Mouse (Mus musculus): ENCODE results near the gene Pappa2.

Pappa2 gene

GRCm38 (mm10) chr1:158910661-158911060 lies 69.6 kb downstream of the Pappa2 start:
- DNase-seq (ENCODE audit: low read depth, low spot score), result no peak

GRCm38 (mm10) chr1:158897339-158897738 lies 83.0 kb downstream of the Pappa2 start:
- DNase-seq (ENCODE audit: low read depth, low spot score), result no peak

- DNase-seq (ENCODE audit: low read depth, low spot score), result no peak
These were observed 85.8 kb downstream of the Pappa2 start for GRCm38 (mm10) chr1:158894441-158894840.

GRCm38 (mm10) chr1:158875487-158875886 lies 104.8 kb downstream of the Pappa2 start:
- no peak for DNase-seq (ENCODE audit: low read depth, low spot score)

GRCm38 (mm10) chr1:158874552-158875077 lies 105.7 kb downstream of the Pappa2 start:
- no peak for DNase-seq (ENCODE audit: low read depth, low spot score)

GRCm38 (mm10) chr1:158873631-158874030 lies 106.7 kb downstream of the Pappa2 start:
- no peak for DNase-seq (ENCODE audit: low read depth, low spot score)

GRCm38 (mm10) chr1:158871401-158871800 lies 108.9 kb downstream of the Pappa2 start:
- no peak for DNase-seq (ENCODE audit: low read depth, low spot score)

- DNase-seq (ENCODE audit: low read depth, low spot score), result peak; percentile 85
These were observed 120.1 kb downstream of the Pappa2 start for GRCm38 (mm10) chr1:158860190-158860589.

- DNase-seq (ENCODE audit: low read depth, low spot score), result peak; percentile 21
These were observed 126.1 kb downstream of the Pappa2 start for GRCm38 (mm10) chr1:158853936-158854882.

- DNase-seq (ENCODE audit: low read depth, low spot score), result peak; percentile 21
These were observed 127.3 kb downstream of the Pappa2 start for GRCm38 (mm10) chr1:158852836-158853567.

GRCm38 (mm10) chr1:158850459-158850858 lies 129.8 kb downstream of the Pappa2 start:
- DNase-seq (ENCODE audit: low read depth, low spot score), result peak; percentile 53

- peak; percentile 14 for DNase-seq (ENCODE audit: low read depth, low spot score)
These were observed 135.7 kb downstream of the Pappa2 start for GRCm38 (mm10) chr1:158844604-158845003.

- no peak for DNase-seq (ENCODE audit: low read depth, low spot score)
These were observed 143.1 kb downstream of the Pappa2 start for GRCm38 (mm10) chr1:158837151-158837550.

GRCm38 (mm10) chr1:158830152-158830551 lies 150.1 kb downstream of the Pappa2 start:
- no peak for DNase-seq (ENCODE audit: low read depth, low spot score)

GRCm38 (mm10) chr1:158827931-158828330 lies 152.4 kb downstream of the Pappa2 start:
- no peak for DNase-seq (ENCODE audit: low read depth, low spot score)

- no peak for DNase-seq (ENCODE audit: low read depth, low spot score)
These were observed 160.6 kb downstream of the Pappa2 start for GRCm38 (mm10) chr1:158819676-158820075.

GRCm38 (mm10) chr1:158816479-158816878 lies 163.8 kb downstream of the Pappa2 start:
- peak; percentile 23 for DNase-seq (ENCODE audit: low read depth, low spot score)

GRCm38 (mm10) chr1:158811887-158812286 lies 168.4 kb downstream of the Pappa2 start:
- DNase-seq (ENCODE audit: low read depth, low spot score), result peak; percentile 63

- no peak for DNase-seq (ENCODE audit: low read depth, low spot score)
These were observed 204.8 kb downstream of the Pappa2 start for GRCm38 (mm10) chr1:158775486-158775885.

- no peak for DNase-seq (ENCODE audit: low read depth, low spot score)
These were observed 207.2 kb downstream of the Pappa2 start for GRCm38 (mm10) chr1:158773102-158773501.

- no peak for DNase-seq (ENCODE audit: low read depth, low spot score)
These were observed 209.5 kb downstream of the Pappa2 start for GRCm38 (mm10) chr1:158770756-158771155.

GRCm38 (mm10) chr1:158770036-158770655 lies 210.1 kb downstream of the Pappa2 start:
- DNase-seq (ENCODE audit: low read depth, low spot score), result no peak

Measured in forelimb bud, embryonic 11.5 days (tissue).